26 mouse cellular contexts compared by ENCODE assay signal in genomic region chr7:61308268-61308667, GRCm38 (mm10).
A peak's percentile ranks its signal among the peaks of the same experiment; 100 is the strongest.
DNase-seq lines count a peak whose midpoint lies in the region; ATAC-seq and TF ChIP-seq lines count a peak whose summit lies in the region.
"Had no signal": no experiment of that assay in that cellular context is flagged by ENCODE, and none has a peak within 500 bp of the region (broad histone marks: within the 10 kb centered on the region; RNA-seq: fewer than 3 reads in every experiment).

No protein-coding gene starts in this region.

- DNase-seq in hindbrain, embryonic 11.5 days (ENCODE audit: low spot score), result no peak
- no peak for DNase-seq in midbrain, embryonic 10.5 days (ENCODE audit: low spot score)
- DNase-seq in brain, embryonic 14.5 days (ENCODE audit: low read depth), result peak; percentile 2
- DNase-seq in hindbrain, embryonic 14.5 days (ENCODE audit: low spot score), result no peak
- DNase-seq in liver, postnatal 0 days, result no peak
- DNase-seq: adrenal gland, adult 8-10 months; adrenal gland, postnatal 25 days; cerebellum, adult 18-20 months; cerebellum, adult 9-10 months; cerebellum, postnatal 14 days; gastrocnemius, postnatal 10 days; gastrocnemius, postnatal 36 days; heart, postnatal 14 days; heart, postnatal 4 days had no signal

- H3K9ac ChIP-seq in hindbrain, embryonic 11.5 days (ENCODE audit: low read depth, low read length), result no peak overlapping the region
- no peak overlapping the region for H3K9ac ChIP-seq in hindbrain, embryonic 12.5 days
- H3K9ac ChIP-seq in midbrain, embryonic 16.5 days (ENCODE audit: low read depth, low read length), result no peak overlapping the region
- H3K9ac ChIP-seq in hindbrain, embryonic 14.5 days, result no peak overlapping the region
- H3K9ac ChIP-seq in liver, postnatal 0 days (replicated peaks), result no peak overlapping the region
- H3K9ac ChIP-seq in heart, embryonic 11.5 days (ENCODE audit: low read depth, low read length), result no peak overlapping the region
- H3K9ac ChIP-seq: embryonic facial prominence, embryonic 13.5 days; forebrain, embryonic 12.5 days; forebrain, embryonic 15.5 days; heart, embryonic 13.5 days had no signal

- no peak for TF ChIP-seq EP300 in liver, postnatal 0 days (IDR thresholded peaks at IDR 0.05; ENCODE audit: low read depth)

- no peaks in the 10 kb centered on the region for H3K36me3 ChIP-seq in hindbrain, embryonic 11.5 days (ENCODE audit: control insufficient read depth, insufficient read depth, low read length)
- H3K36me3 ChIP-seq in hindbrain, embryonic 12.5 days, result no peaks in the 10 kb centered on the region
- H3K36me3 ChIP-seq in midbrain, embryonic 16.5 days (ENCODE audit: control insufficient read depth, insufficient read depth, low read length), result no peaks in the 10 kb centered on the region
- no peaks in the 10 kb centered on the region for H3K36me3 ChIP-seq in midbrain, embryonic 10.5 days
- no peaks in the 10 kb centered on the region for H3K36me3 ChIP-seq in hindbrain, embryonic 14.5 days (replicated peaks; ENCODE audit: control insufficient read depth, insufficient read depth)
- no peaks in the 10 kb centered on the region for H3K36me3 ChIP-seq in liver, postnatal 0 days (replicated peaks; ENCODE audit: insufficient read depth, low read length)
- H3K36me3 ChIP-seq in heart, embryonic 11.5 days (ENCODE audit: control insufficient read depth, insufficient read depth, low read length), result no peaks in the 10 kb centered on the region
- H3K36me3 ChIP-seq: embryonic facial prominence, embryonic 10.5 days; embryonic facial prominence, embryonic 13.5 days; forebrain, embryonic 12.5 days; forebrain, embryonic 15.5 days; heart, embryonic 13.5 days had no signal

- no peaks in the 10 kb centered on the region for H3K9me3 ChIP-seq in hindbrain, embryonic 11.5 days (ENCODE audit: control insufficient read depth, low read length)
- H3K9me3 ChIP-seq in hindbrain, embryonic 12.5 days (replicated peaks), result no peaks in the 10 kb centered on the region
- 0 out of 2 replicates have a peak, but pooled peaks cover 2% of the 10 kb centered on the region for H3K9me3 ChIP-seq in midbrain, embryonic 16.5 days (replicated peaks; ENCODE audit: control insufficient read depth, low read length, poor library complexity, severe bottlenecking)
- no peaks in the 10 kb centered on the region for H3K9me3 ChIP-seq in midbrain, embryonic 10.5 days (replicated peaks)
- H3K9me3 ChIP-seq in hindbrain, embryonic 14.5 days (ENCODE audit: control insufficient read depth, low read length), result no peaks in the 10 kb centered on the region
- no peaks in the 10 kb centered on the region for H3K9me3 ChIP-seq in liver, postnatal 0 days (ENCODE audit: low read length)
- H3K9me3 ChIP-seq in heart, embryonic 11.5 days (replicated peaks; ENCODE audit: control insufficient read depth, low read length), result no peaks in the 10 kb centered on the region
- H3K9me3 ChIP-seq: embryonic facial prominence, embryonic 13.5 days; forebrain, embryonic 12.5 days; forebrain, embryonic 15.5 days; heart, embryonic 13.5 days had no signal

- no peaks in the 10 kb centered on the region for H3K4me1 ChIP-seq in hindbrain, embryonic 11.5 days (replicated peaks; ENCODE audit: control insufficient read depth, insufficient read depth, low read length)
- no peaks in the 10 kb centered on the region for H3K4me1 ChIP-seq in hindbrain, embryonic 12.5 days
- H3K4me1 ChIP-seq in midbrain, embryonic 16.5 days (ENCODE audit: control insufficient read depth, insufficient read depth, low read length), result no peaks in the 10 kb centered on the region
- H3K4me1 ChIP-seq in midbrain, embryonic 10.5 days, result no peaks in the 10 kb centered on the region
- H3K4me1 ChIP-seq in hindbrain, embryonic 14.5 days (replicated peaks; ENCODE audit: control insufficient read depth, insufficient read depth, low read length), result no peaks in the 10 kb centered on the region
- H3K4me1 ChIP-seq in liver, postnatal 0 days (ENCODE audit: insufficient read depth), result no peaks in the 10 kb centered on the region
- no peaks in the 10 kb centered on the region for H3K4me1 ChIP-seq in heart, embryonic 11.5 days (ENCODE audit: control insufficient read depth, insufficient read depth, low read length)
- H3K4me1 ChIP-seq: embryonic facial prominence, embryonic 10.5 days; embryonic facial prominence, embryonic 13.5 days; forebrain, embryonic 12.5 days; forebrain, embryonic 15.5 days; heart, embryonic 13.5 days had no signal

- ATAC-seq in hindbrain, embryonic 11.5 days (ENCODE audit: low FRiP score), result 0 out of 2 replicates have a peak, but pooled peaks have one; percentile 56
- ATAC-seq in hindbrain, embryonic 12.5 days (ENCODE audit: low FRiP score), result no peak
- ATAC-seq in midbrain, embryonic 16.5 days, result no peak
- ATAC-seq in hindbrain, embryonic 14.5 days (ENCODE audit: low FRiP score), result no peak
- no peak for ATAC-seq in liver, postnatal 0 days
- no peak for ATAC-seq in heart, embryonic 11.5 days (replicated peaks; ENCODE audit: insufficient number of reproducible peaks, low FRiP score, low TSS enrichment)
- ATAC-seq: activated CD4-positive, CD25-positive, alpha-beta regulatory T cell, adult 4 months; CD4-positive, CD25-positive, alpha-beta regulatory T cell, adult 4 months; forebrain, embryonic 15.5 days; intestine, postnatal 0 days had no signal

- H3K27ac ChIP-seq in hindbrain, embryonic 11.5 days (ENCODE audit: low read depth, low read length), result no peak overlapping the region
- no peak overlapping the region for H3K27ac ChIP-seq in hindbrain, embryonic 12.5 days
- H3K27ac ChIP-seq in midbrain, embryonic 16.5 days (ENCODE audit: low read length), result no peak overlapping the region
- H3K27ac ChIP-seq in midbrain, embryonic 10.5 days (replicated peaks), result no peak overlapping the region
- no peak overlapping the region for H3K27ac ChIP-seq in hindbrain, embryonic 14.5 days
- H3K27ac ChIP-seq in liver, postnatal 0 days (ENCODE audit: low read depth), result no peak overlapping the region
- no peak overlapping the region for H3K27ac ChIP-seq in heart, embryonic 11.5 days (ENCODE audit: low read depth, low read length)
- H3K27ac ChIP-seq: embryonic facial prominence, embryonic 10.5 days; embryonic facial prominence, embryonic 13.5 days; forebrain, embryonic 12.5 days; forebrain, embryonic 15.5 days; heart, embryonic 13.5 days had no signal

- no peak overlapping the region for H3K4me2 ChIP-seq in hindbrain, embryonic 11.5 days (replicated peaks; ENCODE audit: low read depth, low read length)
- H3K4me2 ChIP-seq in hindbrain, embryonic 12.5 days (replicated peaks), result no peak overlapping the region
- H3K4me2 ChIP-seq in midbrain, embryonic 16.5 days (ENCODE audit: low read length), result peak overlapping the region; percentile 36; the same call in 1 of the 2 replicates
- H3K4me2 ChIP-seq in hindbrain, embryonic 14.5 days (replicated peaks), result peak overlapping the region; percentile 21; the same call in 1 of the 2 replicates
- H3K4me2 ChIP-seq in liver, postnatal 0 days (ENCODE audit: low read depth, low read length), result no peak overlapping the region
- no peak overlapping the region for H3K4me2 ChIP-seq in heart, embryonic 11.5 days
- H3K4me2 ChIP-seq: embryonic facial prominence, embryonic 13.5 days; forebrain, embryonic 12.5 days; forebrain, embryonic 15.5 days; heart, embryonic 13.5 days had no signal

- 67% methylated on average over 4 of the region's 4 CpGs for WGBS in hindbrain, embryonic 11.5 days
- WGBS in hindbrain, embryonic 12.5 days, result 69% methylated on average over 4 of the region's 4 CpGs
- WGBS in midbrain, embryonic 16.5 days, result 64% methylated on average over 4 of the region's 4 CpGs
- 76% methylated on average over 4 of the region's 4 CpGs for WGBS in midbrain, embryonic 10.5 days
- WGBS in hindbrain, embryonic 14.5 days, result 59% methylated on average over 4 of the region's 4 CpGs
- 58% methylated on average over 4 of the region's 4 CpGs for WGBS in liver, postnatal 0 days (ENCODE audit: insufficient replicate concordance)
- WGBS in heart, embryonic 11.5 days (ENCODE audit: insufficient replicate concordance), result 67% methylated on average over 4 of the region's 4 CpGs

- H3K27me3 ChIP-seq in hindbrain, embryonic 11.5 days (ENCODE audit: control insufficient read depth, insufficient read depth, low read length), result no peaks in the 10 kb centered on the region
- no peaks in the 10 kb centered on the region for H3K27me3 ChIP-seq in hindbrain, embryonic 12.5 days
- no peaks in the 10 kb centered on the region for H3K27me3 ChIP-seq in midbrain, embryonic 16.5 days (ENCODE audit: control insufficient read depth, insufficient read depth, low read depth, low read length)
- no peaks in the 10 kb centered on the region for H3K27me3 ChIP-seq in midbrain, embryonic 10.5 days (ENCODE audit: low read depth, poor library complexity, severe bottlenecking)
- no peaks in the 10 kb centered on the region for H3K27me3 ChIP-seq in hindbrain, embryonic 14.5 days (ENCODE audit: control insufficient read depth, insufficient read depth, low read length)
- no peaks in the 10 kb centered on the region for H3K27me3 ChIP-seq in liver, postnatal 0 days (ENCODE audit: insufficient read depth, low read length)
- H3K27me3 ChIP-seq in heart, embryonic 11.5 days (ENCODE audit: control insufficient read depth, insufficient read depth, low read length), result no peaks in the 10 kb centered on the region
- H3K27me3 ChIP-seq: embryonic facial prominence, embryonic 13.5 days; forebrain, embryonic 12.5 days; forebrain, embryonic 15.5 days; heart, embryonic 13.5 days had no signal

- TF ChIP-seq CTCF in brain, embryonic 14.5 days (IDR thresholded peaks at IDR 0.05; ENCODE audit: borderline replicate concordance, extremely low read depth, insufficient read depth, insufficient read length), result no peak
- no peak for TF ChIP-seq CTCF in liver, postnatal 0 days (IDR thresholded peaks at IDR 0.05; ENCODE audit: low read depth)

- H3K4me3 ChIP-seq in hindbrain, embryonic 11.5 days (ENCODE audit: low read depth, low read length), result no peak overlapping the region
- no peak overlapping the region for H3K4me3 ChIP-seq in hindbrain, embryonic 12.5 days
- no peak overlapping the region for H3K4me3 ChIP-seq in midbrain, embryonic 16.5 days (ENCODE audit: low read depth, low read length)
- H3K4me3 ChIP-seq in midbrain, embryonic 10.5 days, result no peak overlapping the region
- H3K4me3 ChIP-seq in hindbrain, embryonic 14.5 days (replicated peaks; ENCODE audit: low read length), result no peak overlapping the region
- H3K4me3 ChIP-seq in liver, postnatal 0 days (ENCODE audit: low read depth, low read length), result no peak overlapping the region
- no peak overlapping the region for H3K4me3 ChIP-seq in heart, embryonic 11.5 days (ENCODE audit: low read depth, low read length)
- H3K4me3 ChIP-seq: embryonic facial prominence, embryonic 10.5 days; embryonic facial prominence, embryonic 13.5 days; erythroblast, embryonic 14.5 days; forebrain, embryonic 12.5 days; forebrain, embryonic 15.5 days; heart, embryonic 13.5 days had no signal

- TF ChIP-seq POLR2A in brain, embryonic 14.5 days (IDR thresholded peaks at IDR 0.05; ENCODE audit: borderline replicate concordance, extremely low read depth, insufficient read depth, insufficient read length, poor library complexity, severe bottlenecking), result no peak

Comparison
In these comparisons a context has a peak if more than half of its experiments do, and no peak if none do; other contexts are left out.
1. H3K4me2 ChIP-seq: peak in midbrain, embryonic 16.5 days (single experiment) and hindbrain, embryonic 14.5 days (single experiment); none in hindbrain, embryonic 11.5 days (single experiment), hindbrain, embryonic 12.5 days (single experiment), liver, postnatal 0 days (single experiment) and heart, embryonic 11.5 days (single experiment).